Mouse (Mus musculus) cerebellum, adult 8-10 months (tissue): ENCODE measurements around the gene Spesp1.
A peak's percentile ranks its signal among the peaks of the same experiment; 100 is the strongest.

Experiments
- DNase-seq: peaks from one replicate; pipeline ENCODE4 v3.0.0; 2022

Gene Spesp1

GRCm38 (mm10) chr9:62245612-62246379, 36.2 kb downstream of the Spesp1 start:
- DNase-seq = no peak

GRCm38 (mm10) chr9:62244612-62245010, 37.4 kb downstream of the Spesp1 start:
- no peak for DNase-seq

GRCm38 (mm10) chr9:62243991-62244611, 37.9 kb downstream of the Spesp1 start:
- peak; percentile 85 for DNase-seq

- DNase-seq = no peak
Observed at GRCm38 (mm10) chr9:62240036-62240435, 42.0 kb downstream of the Spesp1 start.

- DNase-seq = no peak
Observed at GRCm38 (mm10) chr9:62237381-62237980, 44.5 kb downstream of the Spesp1 start.

GRCm38 (mm10) chr9:62235501-62235900, 46.5 kb downstream of the Spesp1 start:
- DNase-seq = no peak

GRCm38 (mm10) chr9:62232649-62233048, 49.4 kb downstream of the Spesp1 start:
- no peak for DNase-seq

GRCm38 (mm10) chr9:62231046-62231445, 51.0 kb downstream of the Spesp1 start:
- DNase-seq = no peak

- DNase-seq = no peak
Observed at GRCm38 (mm10) chr9:62229985-62230384, 52.0 kb downstream of the Spesp1 start.

- peak; percentile 50 for DNase-seq
Observed at GRCm38 (mm10) chr9:62222481-62222880, 59.5 kb downstream of the Spesp1 start.

GRCm38 (mm10) chr9:62222029-62222428, 60.0 kb downstream of the Spesp1 start:
- no peak for DNase-seq
